Mouse (Mus musculus) forebrain, embryonic 10.5 days (tissue): Measurements from ENCODE around the gene Mfsd6l. TPM values are rescaled to one million over a fixed set of nuclear protein-coding genes. Genes with fewer than 3 reads are reported as not detected.

Experiments
- DNase-seq: peaks from one replicate; pipeline ENCODE4 v3.0.0-alpha.2; 2017; ENCODE audit warnings: low spot score; ENCODE audit errors: extremely low spot score
- H3K27ac ChIP-seq: fragments of 300-500 bp; sonication (generic); 2 replicates; pipeline ENCODE4 v1.5.1; 2016; ENCODE audit warnings: mild to moderate bottlenecking
- H3K27me3 ChIP-seq: fragments of 300-500 bp; sonication (generic); 2 replicates; pipeline ENCODE4 v1.6.1; 2016; ENCODE audit warnings: mild to moderate bottlenecking; ENCODE audit not compliant: poor library complexity, severe bottlenecking
- H3K36me3 ChIP-seq: fragments of 300-500 bp; sonication (generic); replicated peaks from 2 replicates; pipeline ENCODE4 v1.6.1; 2016; ENCODE audit warnings: mild to moderate bottlenecking, moderate library complexity
- H3K4me1 ChIP-seq: fragments of 300-500 bp; sonication (generic); 2 replicates; pipeline ENCODE4 v1.6.1; 2016
- H3K4me3 ChIP-seq: fragments of 300-500 bp; sonication (generic); 2 replicates; pipeline ENCODE4 v1.5.1; 2016; ENCODE audit warnings: mild to moderate bottlenecking, moderate library complexity
- H3K9me3 ChIP-seq: fragments of 300-500 bp; sonication (generic); 2 replicates; pipeline ENCODE4 v1.6.1; 2016; ENCODE audit warnings: mild to moderate bottlenecking, moderate library complexity
- WGBS: fragments of 180-500 bp; shearing (Covaris S2); methylation state at CpG from one replicate; pipeline ENCODE4 v1.1.7; 2016; 5-methylcytosine and 5-hydroxymethylcytosine counted together
- polyA plus RNA-seq: library from polyadenylated mRNA; unstranded; fragments of >200 nt; fragmentation: Nextera tagmentation; extraction: Ambion mirVana; gene quantifications from 2 replicates; pipeline ENCODE4 v1.2.1, GENCODE M21; 2016

Mfsd6l gene
- 0.22 TPM in 1 of 2 replicates, not detected in the other for polyA plus RNA-seq

DNA sequence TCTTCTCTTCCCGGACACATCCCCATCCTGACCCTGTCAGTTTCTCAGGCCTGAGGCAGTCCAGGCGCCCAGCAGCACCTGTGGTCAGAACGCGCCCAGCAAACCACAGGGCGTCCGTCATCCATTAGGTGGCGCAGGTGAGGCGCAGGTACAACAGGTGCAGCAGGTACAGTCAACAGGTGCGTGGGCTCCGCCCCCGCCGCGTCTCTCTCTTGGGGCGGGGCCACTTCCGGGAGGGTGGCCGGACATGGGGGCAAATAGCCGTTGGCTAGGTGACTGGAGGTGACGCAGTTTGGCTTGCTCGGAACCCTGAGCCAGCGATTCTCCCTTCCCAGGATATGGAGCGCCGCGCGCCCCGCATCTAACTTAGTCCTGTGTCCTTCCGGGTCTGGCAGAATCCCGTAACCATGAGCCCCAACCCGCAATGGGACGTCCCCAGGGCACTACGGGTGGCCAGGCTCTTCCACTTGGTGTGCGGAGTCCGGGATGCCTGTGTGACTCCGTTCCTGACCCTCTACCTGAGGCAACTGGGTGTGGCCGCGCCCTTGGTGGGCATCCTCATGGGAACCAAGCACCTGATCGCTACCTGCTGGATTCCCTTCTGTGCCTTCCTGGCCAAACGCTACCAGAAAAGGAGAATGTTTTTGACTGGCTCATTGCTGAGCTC lies at the start of gene Mfsd6l:
TSS of gene Mfsd6l (plus strand) at position 269 of the 667 bp plus-strand sequence.
- no peak for DNase-seq
- peaks cover 8% of the 10 kb centered on the region for H3K4me1 ChIP-seq
- H3K4me3 ChIP-seq = peak within 1 kb of the TSS; percentile 41
- 6% methylated on average over 37 of the region's 37 CpGs for WGBS
- peaks cover 33% of the 10 kb centered on the region for H3K27me3 ChIP-seq
- no peaks in the 10 kb centered on the region for H3K9me3 ChIP-seq
- H3K36me3 ChIP-seq = no peaks in the 10 kb centered on the region
- no peak within 1 kb of the TSS; the same call in 1 of the 2 replicates for H3K27ac ChIP-seq

DNA sequence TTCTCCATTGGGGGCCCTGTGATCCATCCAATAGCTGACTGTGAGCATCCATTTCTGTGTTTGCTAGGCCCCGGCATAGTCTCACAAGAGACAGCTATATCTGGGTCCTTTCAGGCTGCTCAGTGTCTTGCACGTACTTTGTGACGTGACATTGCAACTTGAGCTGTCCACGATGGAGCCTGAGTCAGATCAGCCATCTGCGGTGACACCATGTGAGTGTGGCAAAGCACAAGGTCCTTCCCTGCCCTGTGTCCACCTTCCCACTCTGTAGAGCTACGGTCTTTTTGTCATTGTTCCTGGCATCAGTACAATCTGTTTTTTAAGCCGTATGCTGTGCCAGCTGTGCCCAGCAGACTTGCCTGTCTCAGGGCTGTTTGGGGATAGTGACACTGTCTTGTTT lies 48.7 kb upstream of the Mfsd6l start:
- peaks cover 3% of the 10 kb centered on the region; the same call in 1 of the 2 replicates for H3K4me1 ChIP-seq
- H3K27ac ChIP-seq = no peak overlapping the region
- no peaks in the 10 kb centered on the region for H3K36me3 ChIP-seq
- WGBS = 92% methylated on average over 7 of the region's 7 CpGs
- no peak overlapping the region for H3K4me3 ChIP-seq
- no peak for DNase-seq
- no peaks in the 10 kb centered on the region for H3K9me3 ChIP-seq
- H3K27me3 ChIP-seq = no peaks in the 10 kb centered on the region

DNA sequence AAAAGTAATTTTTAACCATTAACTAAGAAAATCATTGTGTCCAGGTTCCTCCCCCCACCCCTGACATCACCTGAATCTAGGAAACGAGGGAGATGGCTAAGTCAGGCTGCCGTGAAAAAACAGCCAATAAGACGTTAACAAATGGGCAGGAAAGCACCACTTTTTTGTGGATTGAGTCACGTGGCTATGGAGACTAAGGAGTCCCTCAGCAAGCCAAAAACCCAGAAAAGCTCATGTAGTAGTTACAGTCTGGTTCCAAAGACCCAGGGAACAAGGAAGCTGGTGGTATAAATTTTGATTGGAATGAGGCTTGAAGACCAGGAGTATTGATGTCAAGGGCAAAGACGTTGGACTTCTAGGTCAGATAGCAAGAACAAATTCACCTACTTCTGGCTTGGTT lies 47.4 kb upstream of the Mfsd6l start:
- H3K27me3 ChIP-seq = no peaks in the 10 kb centered on the region
- peaks cover 3% of the 10 kb centered on the region; the same call in 1 of the 2 replicates for H3K4me1 ChIP-seq
- no peak overlapping the region for H3K4me3 ChIP-seq
- H3K36me3 ChIP-seq = no peaks in the 10 kb centered on the region
- no peak for DNase-seq
- H3K27ac ChIP-seq = no peak overlapping the region
- WGBS = 75% methylated on average over 5 of the region's 5 CpGs
- no peaks in the 10 kb centered on the region for H3K9me3 ChIP-seq

DNA sequence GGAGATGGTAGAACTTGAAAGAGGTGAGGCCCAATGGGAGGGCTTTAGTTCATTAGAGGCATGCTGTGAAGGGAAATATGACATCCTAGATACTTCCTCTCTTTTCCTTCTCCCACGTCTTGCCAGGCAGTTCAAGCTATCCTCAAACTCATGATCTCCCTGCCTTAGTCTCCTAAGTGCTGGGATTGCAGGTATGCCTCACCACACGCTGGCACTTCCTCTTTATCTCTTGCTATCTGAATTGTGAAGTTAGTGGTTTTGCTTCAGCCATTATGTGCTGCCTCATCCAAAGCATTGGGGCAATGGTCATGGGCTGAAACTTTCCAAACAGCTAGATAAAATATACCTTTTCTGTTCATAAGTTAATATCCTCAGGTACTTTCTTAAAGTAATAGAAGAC lies 46.8 kb upstream of the Mfsd6l start:
- Histone ChIP-seq H3K4me3 (no peak overlapping the region), H3K4me1 (peaks cover 3% of the 10 kb centered on the region; the same call in 1 of the 2 replicates), H3K27me3 (no peaks in the 10 kb centered on the region), H3K27ac (no peak overlapping the region), H3K36me3 (no peaks in the 10 kb centered on the region), H3K9me3 (no peaks in the 10 kb centered on the region)
- DNase-seq = no peak
- 52% methylated on average over 2 of the region's 2 CpGs for WGBS

DNA sequence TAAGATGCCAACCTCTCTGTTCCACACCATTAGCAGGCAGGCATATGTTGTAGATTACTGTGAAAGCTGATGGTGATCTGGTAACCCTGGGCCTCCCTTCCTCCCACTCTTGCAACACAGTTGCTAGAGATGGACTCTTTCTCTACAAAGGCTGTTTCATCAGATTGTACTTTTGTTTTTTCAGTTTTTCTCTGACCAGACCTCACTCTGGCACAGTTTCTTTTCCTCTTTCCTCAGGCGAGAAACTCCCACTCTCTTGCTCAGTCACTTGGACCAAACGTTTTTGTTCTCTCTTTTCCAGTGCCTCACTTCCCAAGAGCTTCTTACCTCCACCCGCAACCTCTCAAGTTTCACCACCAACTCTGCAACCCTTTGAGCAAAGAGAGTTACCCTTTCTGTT lies 42.0 kb upstream of the Mfsd6l start:
- Histone ChIP-seq H3K4me1 (no peaks in the 10 kb centered on the region), H3K4me3 (no peak overlapping the region), H3K27me3 (no peaks in the 10 kb centered on the region), H3K36me3 (no peaks in the 10 kb centered on the region), H3K27ac (no peak overlapping the region), H3K9me3 (peaks cover 5% of the 10 kb centered on the region; the same call in 1 of the 2 replicates)
- DNase-seq = no peak
- WGBS = 44% methylated on average over 3 of the region's 3 CpGs

DNA sequence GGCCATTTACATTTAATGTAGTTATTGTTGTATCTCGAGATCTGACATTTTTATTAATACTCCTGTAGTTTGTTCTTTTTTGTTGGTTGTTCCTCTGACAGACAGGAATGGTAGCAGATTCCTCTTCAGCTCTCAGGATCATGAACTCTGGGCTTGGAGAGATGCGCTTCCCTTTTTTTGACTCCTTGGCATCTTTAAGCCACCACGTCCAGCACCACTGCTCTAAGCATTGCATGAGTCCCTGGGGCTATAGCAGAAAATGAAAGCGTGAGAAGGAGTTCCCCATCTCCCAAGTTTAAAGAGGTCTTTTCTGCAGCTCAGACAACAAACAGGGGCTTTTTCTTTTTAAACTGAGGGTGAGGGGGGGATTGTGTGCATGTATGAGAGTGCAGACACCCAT lies 36.6 kb upstream of the Mfsd6l start:
- no peak overlapping the region for H3K27ac ChIP-seq
- WGBS = 89% methylated on average over 4 of the region's 4 CpGs
- H3K9me3 ChIP-seq = peaks cover 13% of the 10 kb centered on the region; the same call in 1 of the 2 replicates
- no peak overlapping the region for H3K4me3 ChIP-seq
- H3K36me3 ChIP-seq = no peaks in the 10 kb centered on the region
- no peak for DNase-seq
- no peaks in the 10 kb centered on the region for H3K27me3 ChIP-seq
- peaks cover 8% of the 10 kb centered on the region for H3K4me1 ChIP-seq

DNA sequence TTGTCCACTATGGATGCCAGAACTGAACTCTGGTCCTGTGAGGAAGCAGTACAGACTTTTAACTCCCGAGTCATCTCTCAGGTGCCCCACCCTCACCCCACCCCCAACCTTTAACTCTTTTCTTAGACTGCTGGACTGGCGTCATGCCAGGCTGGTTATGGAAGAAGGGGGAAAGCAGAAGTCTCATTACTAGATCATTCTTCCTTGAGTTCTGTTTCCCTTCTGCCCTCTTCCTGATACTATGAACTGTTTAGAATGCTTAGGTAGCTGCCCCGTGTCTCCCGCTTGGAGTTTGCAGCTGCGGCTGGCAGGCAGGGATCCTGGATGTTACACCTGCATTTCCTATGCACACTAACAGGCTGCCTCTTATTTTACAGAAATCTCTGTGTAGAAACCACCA lies 36.2 kb upstream of the Mfsd6l start:
- H3K9me3 ChIP-seq = peaks cover 13% of the 10 kb centered on the region; the same call in 1 of the 2 replicates
- 92% methylated on average over 5 of the region's 5 CpGs for WGBS

DNA sequence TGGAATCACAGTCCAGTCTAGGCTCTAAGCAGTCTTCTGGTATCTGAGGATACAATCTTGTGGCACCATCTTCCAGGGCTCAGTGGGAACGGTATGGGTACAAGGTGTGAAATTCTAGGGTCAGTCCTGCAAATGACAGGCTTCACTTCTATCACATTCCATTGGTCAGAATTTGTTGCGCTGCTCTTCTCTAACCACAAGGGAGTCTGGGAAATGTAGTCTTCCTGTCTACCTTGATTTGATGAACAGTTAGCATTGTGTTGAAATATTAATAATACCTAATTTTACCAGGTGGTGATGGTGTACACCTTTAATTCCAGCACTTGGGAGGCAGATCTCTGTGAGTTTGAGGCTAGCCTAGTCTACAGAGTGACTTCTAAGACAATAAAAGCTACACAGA lies 35.5 kb upstream of the Mfsd6l start:
- WGBS = 87% methylated on average over 2 of the region's 2 CpGs
- DNase-seq = no peak
- Histone ChIP-seq H3K27me3 (no peaks in the 10 kb centered on the region), H3K27ac (no peak overlapping the region), H3K36me3 (no peaks in the 10 kb centered on the region), H3K4me3 (no peak overlapping the region), H3K4me1 (peaks cover 8% of the 10 kb centered on the region), H3K9me3 (peaks cover 13% of the 10 kb centered on the region; the same call in 1 of the 2 replicates)

More for the DNA sequence above, 36.2 kb upstream of the Mfsd6l start:
- Histone ChIP-seq H3K4me1 (peaks cover 8% of the 10 kb centered on the region), H3K36me3 (no peaks in the 10 kb centered on the region), H3K27me3 (no peaks in the 10 kb centered on the region), H3K27ac (no peak overlapping the region), H3K4me3 (no peak overlapping the region)
- no peak for DNase-seq

DNA sequence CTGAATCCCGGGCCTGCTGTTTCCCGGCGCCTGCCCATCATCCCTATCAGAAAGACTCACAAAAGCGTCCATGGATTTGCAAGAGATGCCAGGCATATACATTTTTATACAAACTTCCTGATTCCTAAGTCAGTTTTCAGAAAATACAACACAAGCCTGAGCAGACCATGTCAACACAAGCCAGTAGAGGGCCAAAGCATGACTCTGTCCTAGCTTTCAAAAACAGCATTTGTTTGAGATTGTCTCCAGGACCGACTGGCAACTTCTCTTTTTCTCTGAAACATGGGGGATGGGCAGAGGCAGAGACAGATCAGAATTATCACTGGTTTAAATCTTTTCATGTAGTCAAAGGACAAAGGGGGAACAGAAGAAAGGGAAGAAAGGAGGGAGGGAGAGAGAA lies 34.6 kb upstream of the Mfsd6l start:
- H3K9me3 ChIP-seq = peaks cover 13% of the 10 kb centered on the region; the same call in 1 of the 2 replicates
- H3K4me1 ChIP-seq = peaks cover 8% of the 10 kb centered on the region
- no peaks in the 10 kb centered on the region for H3K36me3 ChIP-seq
- H3K27ac ChIP-seq = no peak overlapping the region
- 81% methylated on average over 5 of the region's 5 CpGs for WGBS
- H3K27me3 ChIP-seq = no peaks in the 10 kb centered on the region
- H3K4me3 ChIP-seq = no peak overlapping the region
- DNase-seq = no peak

DNA sequence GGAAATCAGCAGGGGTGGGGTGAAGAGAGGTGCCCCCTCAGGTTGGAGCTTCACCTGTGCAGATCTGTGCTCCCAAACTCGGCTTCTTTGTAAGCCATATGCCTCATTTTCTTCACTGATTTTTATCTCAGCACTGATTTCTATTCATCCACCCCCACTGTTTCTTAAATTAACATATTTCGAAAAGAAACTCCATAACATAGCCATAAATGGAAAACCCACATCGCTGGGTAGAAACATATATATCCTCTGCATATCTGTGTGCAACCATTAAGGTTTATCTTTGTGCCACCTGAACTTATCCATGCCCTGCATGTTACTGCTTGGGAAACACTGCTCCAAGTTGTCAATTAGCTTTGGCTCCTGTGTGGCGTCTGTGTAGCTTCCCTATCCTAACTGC lies 29.5 kb upstream of the Mfsd6l start:
- peaks cover 7% of the 10 kb centered on the region for H3K4me1 ChIP-seq
- H3K9me3 ChIP-seq = no peaks in the 10 kb centered on the region
- no peaks in the 10 kb centered on the region for H3K36me3 ChIP-seq
- 81% methylated on average over 4 of the region's 4 CpGs for WGBS
- DNase-seq = no peak
- no peaks in the 10 kb centered on the region; the same call in 1 of the 2 replicates for H3K27me3 ChIP-seq
- no peak overlapping the region for H3K4me3 ChIP-seq
- H3K27ac ChIP-seq = no peak overlapping the region

DNA sequence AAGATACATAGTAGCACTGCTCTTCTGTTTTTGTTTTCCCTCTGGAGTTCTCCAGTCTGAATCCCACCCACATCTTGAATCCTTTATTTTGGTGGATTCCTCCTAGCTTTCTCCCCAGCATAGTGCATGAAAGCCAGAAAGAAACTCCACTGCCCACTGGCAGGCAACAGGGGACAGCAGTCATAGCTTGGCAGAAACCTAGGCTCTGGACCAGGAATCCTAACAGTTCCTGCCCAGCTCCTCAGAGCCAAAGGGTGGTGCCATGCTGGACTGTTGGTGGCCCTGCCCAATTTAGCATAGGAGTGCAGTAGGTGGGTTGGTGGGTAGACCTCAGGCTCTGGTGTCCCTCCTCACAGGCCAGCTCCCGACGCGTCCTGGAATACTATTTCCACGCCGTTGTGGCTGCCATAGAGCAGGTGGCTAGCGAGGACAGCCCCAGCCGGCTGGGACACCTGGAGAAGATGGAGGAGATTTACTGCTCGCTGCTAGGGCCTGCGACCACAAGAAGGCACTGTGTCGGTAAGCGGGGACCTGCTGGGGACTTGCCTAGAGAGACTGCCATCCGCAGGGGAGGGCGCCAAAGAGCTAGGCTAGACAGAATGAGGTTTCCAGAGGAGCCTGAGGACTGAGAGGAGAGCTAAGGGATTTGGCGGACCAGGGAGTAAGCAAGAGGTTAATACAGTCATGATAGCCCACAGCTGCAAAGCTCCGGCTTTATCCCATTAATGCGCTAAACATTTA lies 24.8 kb upstream of the Mfsd6l start:
- peak; percentile 27 for DNase-seq
- H3K4me1 ChIP-seq = peaks cover 4% of the 10 kb centered on the region; the same call in 1 of the 2 replicates
- WGBS = 26% methylated on average over 16 of the region's 16 CpGs
- no peaks in the 10 kb centered on the region for H3K9me3 ChIP-seq
- H3K27me3 ChIP-seq = no peaks in the 10 kb centered on the region; the same call in 1 of the 2 replicates
- H3K27ac ChIP-seq = no peak overlapping the region
- no peak overlapping the region for H3K4me3 ChIP-seq
- H3K36me3 ChIP-seq = no peaks in the 10 kb centered on the region

DNA sequence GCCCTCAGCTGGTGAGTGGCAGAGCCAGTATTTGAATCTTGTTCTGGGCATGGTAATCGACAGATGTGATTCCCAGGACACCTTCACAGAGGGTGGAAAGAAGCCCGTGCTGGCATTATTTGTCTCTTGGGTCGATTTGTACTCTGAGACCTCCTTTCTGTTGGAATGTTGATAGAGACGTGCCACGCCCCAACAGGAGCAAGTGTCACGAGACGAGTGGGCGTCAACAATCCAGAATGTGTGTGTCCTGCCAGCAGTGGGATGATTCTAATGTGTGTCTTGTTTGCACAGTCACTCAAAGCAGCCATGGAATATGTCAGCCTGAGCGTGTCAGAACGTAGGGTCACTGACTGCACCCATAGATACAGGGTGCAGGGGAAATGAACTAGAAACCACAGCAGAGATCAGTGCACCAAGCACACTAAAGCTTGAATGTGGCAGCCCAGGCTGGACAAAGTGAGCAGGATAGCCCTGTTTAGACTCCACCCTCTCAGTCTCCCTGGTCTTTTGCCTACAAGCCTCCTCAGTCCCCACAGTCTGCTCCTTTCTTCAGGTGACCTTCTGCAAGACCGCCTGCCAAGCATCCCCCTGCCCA lies 23.9 kb upstream of the Mfsd6l start:
- Histone ChIP-seq H3K4me3 (no peak overlapping the region), H3K27ac (no peak overlapping the region), H3K9me3 (no peaks in the 10 kb centered on the region), H3K4me1 (peaks cover 4% of the 10 kb centered on the region; the same call in 1 of the 2 replicates), H3K27me3 (no peaks in the 10 kb centered on the region; the same call in 1 of the 2 replicates), H3K36me3 (no peaks in the 10 kb centered on the region)
- 87% methylated on average over 11 of the region's 11 CpGs for WGBS
- DNase-seq = no peak
